Mouse (Mus musculus) A20 (cell line): ENCODE results near the gene Cox4i2.

Source experiments
- DNase-seq: peaks from one replicate; pipeline ENCODE4 v3.0.0-alpha.2; 2011; ENCODE audit warnings: low read depth, low spot score

The Cox4i2 gene

DNA sequence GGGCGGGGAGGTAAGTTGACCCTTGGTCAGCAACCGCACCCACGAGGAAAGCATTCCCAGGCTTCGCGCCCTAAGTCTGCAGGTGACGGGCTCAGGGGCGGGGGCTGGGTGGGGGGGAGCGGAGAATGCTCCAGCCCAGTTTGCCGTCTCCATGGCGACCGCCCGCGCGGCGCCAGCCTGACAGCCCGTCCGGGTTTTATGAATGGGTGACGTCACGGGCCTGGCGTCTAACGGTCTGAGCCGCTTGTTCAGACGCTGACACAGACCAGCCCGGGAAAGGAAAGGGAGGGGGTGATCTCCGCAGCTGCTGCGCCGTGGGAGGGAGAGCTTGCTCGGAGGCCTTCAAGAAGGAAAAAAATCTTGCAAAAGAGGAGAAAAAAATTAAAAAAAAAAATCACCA lies 19.0 kb upstream of the Cox4i2 start:
- DNase-seq, result peak; percentile 84

DNA sequence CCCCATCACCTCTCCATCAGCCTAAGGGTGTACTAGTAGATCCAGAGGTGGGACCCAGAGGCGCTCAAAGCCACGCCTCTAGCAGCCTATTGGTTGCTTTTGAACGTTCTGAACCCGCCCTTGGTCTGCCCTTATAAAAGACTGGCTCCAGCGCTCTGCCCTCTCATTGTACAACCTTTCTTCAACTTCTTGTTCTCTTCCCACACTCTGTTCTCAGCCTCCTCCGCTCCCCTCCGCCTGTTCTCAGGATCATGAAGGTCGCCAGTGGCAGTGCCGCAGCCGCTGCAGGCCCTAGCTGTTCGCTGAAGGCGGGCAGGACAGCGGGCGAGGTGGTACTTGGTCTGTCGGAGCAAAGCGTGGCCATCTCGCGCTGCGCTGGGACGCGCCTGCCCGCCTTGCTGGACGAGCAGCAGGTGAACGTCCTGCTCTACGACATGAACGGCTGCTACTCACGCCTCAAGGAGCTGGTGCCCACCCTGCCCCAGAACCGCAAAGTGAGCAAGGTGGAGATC lies 17.8 kb upstream of the Cox4i2 start, which contains the start of gene Id1:
Gene Id1 (plus strand): TSS at position 162 of the 512 bp plus-strand sequence.
- DNase-seq, result peak; percentile 71

DNA sequence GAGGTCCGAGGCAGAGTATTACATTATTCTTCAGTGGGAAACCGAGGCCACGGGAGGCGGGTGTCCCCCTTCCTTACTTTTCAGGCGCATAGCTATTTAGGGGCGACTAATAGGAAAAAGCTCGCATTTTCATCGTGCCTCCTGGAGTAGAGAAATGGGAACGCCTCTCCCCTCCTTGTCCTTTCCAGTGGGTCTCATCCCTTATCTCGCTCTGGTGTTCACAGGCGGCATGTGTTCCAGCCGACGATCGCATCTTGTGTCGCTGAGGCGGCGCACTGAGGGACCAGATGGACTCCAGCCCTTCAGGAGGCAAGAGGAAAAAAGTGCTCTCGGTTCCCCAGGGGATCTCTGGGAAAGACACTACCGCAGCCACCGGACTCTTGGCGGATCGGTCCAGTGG lies 17.2 kb upstream of the Cox4i2 start:
- no peak for DNase-seq

DNA sequence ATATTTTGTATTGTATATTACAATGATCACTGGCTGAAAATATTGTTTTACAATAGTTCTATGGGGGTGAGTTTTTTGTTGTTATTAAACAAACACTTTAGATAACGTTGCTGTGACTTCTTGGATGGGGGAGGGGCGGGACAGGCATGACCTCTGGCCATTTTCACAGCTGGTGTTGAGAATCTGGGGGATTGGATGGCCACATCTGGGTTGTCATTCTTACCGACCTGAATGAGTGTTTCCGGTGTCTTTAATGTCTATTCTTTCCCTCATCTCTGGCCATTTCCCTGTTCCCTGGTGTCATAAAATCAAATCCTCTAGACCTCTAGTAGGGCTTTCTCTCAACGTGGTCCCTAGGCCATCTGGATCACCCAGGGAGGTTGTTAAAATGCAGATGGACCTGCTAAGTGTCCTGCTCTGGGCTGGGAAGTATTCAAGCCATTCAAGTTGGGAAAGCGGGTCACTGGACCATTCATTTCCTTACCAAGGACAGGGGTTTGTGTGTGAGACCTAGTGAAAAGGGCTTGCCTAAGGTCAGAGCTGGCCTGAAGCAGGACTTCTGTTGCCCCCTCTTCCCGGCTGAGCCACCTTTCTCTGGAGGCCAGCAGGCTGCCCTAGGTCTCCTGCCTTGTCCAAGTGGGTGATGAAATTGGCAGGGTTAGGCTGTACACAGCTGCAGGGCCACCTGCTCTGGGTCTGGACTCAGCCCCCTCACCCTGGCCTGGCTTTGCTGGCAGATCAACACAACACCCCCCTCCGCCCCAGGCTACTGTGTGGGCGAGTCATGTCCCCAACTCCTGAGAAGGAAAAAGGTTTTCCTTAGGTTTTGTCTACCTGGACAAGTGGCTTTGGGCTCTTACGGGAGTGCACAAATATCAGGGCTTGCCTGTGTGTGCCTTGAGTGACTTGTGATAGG lies 16.4 kb upstream of the Cox4i2 start:
- no peak for DNase-seq

DNA sequence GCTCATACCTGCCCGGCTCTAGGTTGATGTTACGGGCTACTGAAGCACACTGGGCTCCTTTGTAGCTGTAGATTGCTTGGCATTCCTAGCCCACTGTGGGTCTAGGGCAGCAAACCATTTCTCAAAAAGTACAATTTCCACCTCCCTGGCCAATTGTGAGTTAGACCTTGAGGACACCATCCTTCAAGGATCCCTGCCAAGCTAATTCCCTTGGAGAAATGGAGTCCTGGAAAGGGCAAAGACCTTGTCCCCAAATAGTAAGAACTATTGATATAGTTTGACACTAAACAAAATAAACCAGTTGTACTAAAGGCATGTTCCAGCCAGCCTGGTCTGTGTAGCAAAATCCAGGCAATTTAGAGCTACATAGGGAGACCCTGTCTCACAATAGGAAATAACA lies 15.6 kb upstream of the Cox4i2 start:
- no peak for DNase-seq

DNA sequence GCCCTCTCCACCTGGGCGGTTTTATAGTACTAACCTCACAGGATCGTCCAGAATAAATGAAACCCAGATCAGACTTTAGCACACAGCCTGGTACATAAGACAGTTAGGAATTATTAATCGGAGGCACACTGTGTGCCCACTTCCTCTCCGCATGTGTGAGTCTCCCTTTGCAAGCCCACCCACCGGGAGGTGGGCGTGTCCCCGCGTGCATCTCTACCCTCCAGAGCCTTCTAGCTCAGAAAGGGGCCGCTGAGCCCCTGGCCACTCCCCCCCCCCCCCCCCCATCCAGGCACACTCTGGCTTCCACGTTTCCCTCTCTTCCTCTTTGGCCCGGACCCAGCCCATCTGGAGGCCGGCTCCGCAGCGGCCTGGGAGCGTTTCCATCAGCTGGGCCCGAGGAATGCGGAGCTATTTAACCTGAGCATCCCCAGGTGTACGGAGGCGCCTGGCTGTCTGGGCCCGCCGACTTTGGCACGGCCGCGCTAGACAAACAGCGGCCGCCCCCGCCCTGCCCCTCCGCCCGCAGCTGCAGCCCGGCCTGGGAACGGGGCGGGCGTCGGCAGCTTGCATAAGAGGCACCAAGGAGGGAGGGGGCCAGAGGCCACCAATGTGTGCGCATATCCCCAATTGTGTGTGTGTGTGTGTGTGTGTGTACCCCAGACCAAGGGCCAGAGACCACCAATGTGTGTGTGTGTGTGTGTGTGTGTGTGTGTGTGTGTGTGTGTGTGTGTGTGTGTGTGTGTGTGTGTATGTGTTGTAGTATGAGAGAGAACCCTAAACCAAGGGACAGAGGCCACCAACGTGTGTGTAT lies 14.7 kb upstream of the Cox4i2 start:
- no peak for DNase-seq

DNA sequence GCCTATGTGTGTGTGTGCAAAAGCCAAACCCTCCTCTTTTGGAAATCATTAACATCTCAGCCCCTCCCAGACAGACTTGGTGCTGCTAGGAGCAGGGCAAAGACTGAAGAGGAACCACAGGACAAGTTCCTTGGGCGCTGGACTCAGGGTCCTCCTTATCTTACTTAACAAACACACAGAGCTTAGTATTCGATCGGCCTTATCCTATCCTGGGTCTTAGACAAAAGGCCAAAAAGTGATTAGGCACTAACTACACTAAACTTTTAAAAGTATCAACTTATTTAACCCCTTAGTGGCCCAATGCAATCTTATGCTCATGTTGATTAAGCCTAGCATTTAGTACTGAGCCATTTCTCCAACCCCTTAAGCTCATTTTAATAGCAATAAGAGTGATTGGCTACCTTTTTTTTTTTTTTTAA lies 14.1 kb upstream of the Cox4i2 start:
- DNase-seq, result no peak

DNA sequence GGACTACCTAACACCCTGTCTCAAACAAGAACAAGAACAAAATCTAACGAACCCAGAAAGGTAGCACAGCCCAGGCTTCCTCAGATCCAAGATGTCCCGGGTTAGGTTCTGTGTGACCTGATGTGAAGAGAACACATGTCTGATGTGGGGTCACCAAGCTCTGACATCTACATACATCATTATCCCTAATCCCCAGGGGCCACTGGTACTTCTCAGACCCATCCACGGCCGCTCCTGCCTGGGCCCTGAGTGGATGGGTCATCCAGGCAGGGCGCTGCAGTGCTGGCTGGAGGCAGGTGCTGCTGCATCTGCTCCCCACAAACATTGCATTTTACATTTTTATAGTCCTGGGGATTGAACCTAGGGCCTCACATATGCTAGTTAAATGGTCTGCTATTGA lies 13.5 kb upstream of the Cox4i2 start:
- DNase-seq, result no peak

DNA sequence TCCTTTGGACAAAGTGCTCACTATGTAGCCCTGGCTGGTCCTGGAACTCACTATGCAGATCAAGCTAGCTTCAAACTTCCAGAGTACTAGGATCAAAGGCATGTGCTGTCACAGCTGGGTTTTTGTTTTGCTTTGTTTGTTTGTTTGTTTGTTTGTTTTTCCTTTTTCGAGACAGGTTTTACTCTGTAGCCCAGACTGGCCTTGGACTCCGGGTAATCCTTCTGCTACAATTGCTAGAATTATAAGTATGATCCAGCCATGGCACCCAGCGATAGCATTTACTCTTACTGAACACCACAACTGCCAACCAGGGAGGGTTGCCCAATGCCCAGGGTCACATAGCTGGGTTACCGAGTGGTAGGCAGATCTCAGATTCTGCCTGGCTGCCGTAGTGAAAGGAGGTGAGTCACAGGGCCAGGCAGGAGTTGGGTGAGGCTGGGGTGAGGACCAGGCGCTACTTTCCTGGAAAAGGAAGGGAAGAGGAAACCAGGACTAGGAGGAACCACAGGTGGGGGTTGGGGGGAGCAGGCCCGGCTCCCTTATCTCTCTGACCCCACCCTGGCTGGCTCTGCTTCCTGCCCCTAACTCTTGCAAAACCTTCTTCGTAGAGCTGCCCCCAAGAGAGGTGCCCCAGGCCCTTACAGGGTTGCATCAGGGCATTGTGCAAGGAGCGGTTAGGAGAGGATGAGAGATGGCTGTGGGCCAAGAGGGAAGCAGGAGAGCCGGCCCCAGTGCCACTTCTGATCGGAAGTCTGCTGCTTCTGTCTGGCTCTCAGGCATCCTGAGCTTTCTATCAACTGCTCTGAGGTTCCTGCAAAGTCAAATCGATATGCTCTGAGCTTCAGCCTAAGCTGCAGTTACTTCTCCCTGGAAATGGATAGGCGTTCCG lies 12.6 kb upstream of the Cox4i2 start:
- no peak for DNase-seq

DNA sequence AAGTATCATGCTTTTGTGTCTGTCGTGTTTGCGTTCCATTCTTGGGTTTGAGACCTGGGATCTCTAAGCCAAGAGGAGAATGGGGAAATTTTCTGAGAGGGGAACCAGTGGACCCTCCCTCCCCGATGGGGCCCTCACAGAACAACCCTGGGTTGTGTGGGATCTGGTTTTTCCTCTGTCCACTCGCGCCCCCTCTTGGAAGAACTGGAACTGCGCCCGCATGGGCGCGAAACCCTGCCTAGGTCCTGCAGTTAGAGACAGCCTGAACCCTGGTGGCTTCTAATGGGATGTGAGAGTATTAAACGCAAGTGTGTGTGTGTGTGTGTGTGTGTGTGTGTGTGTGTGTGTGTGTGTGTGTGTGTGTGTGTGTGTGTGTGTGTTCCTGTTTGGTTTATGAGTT lies 11.5 kb upstream of the Cox4i2 start:
- peak; percentile 75 for DNase-seq

DNA sequence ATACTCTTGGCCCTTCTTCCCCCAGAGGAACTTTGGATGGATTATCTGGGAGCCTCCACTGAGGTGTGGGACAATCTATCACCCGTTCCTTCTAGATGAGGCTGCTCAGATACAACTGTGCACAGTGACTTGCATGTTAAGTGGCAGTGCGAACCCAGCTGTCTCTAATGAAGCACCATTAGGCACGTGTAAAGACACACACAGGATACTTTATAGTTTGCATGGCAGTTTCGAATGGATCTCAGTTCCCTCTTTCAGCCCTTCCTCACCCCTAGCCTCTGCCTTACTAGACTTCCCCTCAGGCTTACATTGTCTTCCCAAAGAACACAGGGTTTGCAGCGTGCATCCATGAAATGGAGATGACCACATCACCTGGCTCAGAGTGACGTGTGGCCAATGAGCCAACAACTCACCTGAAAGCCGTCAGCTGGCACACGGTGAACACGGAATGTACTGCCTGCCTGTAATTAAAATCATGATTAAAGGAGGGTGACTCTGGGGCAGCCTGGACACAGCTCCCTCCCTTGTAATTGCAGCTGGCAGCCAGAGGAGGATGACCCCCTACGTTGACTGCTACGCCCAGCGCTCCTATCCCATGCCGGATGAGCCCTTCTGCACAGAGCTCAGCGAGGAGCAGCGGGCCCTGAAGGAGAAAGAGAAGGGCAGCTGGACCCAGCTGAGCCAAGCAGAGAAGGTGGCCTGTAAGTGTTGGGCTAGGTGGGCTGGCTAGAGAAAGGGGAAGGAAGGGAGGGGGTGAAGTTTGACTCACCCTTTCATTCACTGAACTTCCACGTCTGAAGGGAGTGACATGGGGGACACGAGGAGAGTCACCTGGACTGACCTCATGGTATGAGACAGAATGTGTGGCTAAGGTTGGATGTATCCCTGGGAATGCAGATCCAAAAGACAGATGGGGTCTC lies 2.8 kb downstream of the Cox4i2 start:
- DNase-seq, result peak; percentile 65

DNA sequence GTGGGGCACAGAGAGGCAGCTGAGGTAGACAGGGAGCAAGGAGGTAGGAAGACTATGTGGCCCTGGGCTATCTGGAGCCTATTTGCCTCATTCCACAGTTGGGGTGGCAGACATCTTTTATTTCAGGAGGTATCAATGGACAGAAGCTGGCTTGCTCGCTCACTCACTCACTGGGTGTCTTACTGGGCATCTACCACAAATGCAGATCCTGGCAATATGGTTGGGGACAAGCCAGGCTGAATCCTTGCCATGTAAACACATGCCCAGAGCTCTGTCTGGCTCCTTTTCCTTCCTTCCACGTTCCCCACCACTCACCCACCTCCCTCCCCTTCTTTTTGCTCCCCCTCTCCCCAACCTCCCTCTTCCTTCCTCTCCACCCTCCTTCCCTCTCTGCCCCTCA lies 3.5 kb downstream of the Cox4i2 start:
- no peak for DNase-seq

DNA sequence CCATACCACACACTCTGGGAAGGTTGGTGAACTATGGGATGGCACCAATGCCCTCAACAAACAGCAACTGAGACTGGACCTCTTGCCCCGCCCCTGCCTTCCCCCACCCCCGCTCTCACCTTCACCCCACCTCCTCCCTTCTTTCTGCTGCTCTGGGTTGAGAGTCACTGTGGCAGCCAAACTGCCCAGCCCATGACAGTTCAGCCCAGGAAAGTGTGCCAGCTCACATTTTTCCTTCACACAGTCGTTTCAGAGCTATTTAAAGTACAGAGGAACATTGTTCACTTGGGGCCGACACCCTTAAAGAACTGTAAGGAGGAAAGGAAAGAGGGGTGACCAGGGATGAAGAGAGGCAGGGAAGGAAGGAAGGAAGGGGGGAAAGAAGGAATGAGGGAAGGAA lies 4.4 kb downstream of the Cox4i2 start:
- no peak for DNase-seq

DNA sequence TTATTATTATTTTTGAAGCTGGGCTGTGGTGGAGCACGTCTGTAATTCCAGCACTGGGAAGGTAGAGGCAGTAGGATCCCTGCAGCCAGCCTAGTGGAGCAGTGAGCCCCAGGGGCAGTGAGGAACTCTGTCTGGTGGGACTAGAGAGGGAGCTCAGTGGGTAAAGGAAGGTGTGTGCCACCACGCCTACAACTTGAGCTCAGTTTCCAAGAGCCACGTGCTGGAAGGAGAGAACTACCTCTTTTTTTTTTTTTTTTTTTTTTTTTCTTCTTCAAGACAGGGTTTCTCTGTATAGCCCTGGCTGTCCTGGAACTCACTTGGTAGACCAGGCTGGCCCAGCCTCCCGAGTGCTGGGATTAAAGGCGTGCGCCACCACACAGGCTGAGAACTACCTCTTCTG lies 9.3 kb downstream of the Cox4i2 start:
- DNase-seq, result no peak

DNA sequence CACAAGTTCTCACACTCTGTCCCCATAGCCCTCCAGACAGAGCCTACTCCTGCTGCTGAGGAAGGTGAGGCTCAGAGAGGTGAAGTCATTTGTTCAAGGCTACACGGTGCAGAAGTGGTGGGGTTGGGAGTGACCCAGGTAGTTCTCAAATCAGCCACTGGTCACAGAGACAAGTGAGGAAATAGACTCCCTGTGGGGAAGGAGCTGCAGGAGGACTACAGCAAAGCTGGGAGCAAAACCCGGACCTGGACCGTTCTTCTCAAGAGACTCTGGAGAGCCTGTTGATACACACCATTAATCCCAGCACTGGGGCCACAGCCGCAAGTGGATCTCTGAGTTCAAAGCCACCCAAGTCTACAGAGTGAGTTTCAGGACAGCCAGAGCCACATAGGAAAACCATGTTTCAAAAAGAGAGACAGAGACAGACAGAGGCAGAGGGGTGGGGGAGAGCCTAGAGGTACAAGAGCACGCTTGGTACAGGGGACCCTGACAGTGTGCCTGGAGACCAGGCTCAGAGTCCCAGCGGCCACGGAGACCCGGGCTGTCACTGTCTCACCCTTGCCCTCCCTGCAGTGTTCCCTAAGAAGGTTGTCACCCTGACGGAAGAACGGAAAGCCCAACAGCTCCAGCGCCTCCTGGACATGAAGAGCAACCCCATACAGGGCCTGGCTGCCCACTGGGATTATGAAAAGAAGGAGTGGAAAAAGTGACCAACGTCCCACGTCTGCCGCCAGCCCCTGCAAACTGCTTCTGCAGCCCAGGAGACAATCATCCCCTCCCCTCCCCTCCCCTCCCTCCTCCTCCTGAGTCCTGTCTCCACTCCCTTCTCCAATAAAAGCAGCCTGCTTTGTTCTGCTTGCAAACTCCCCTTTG lies 10.4 kb downstream of the Cox4i2 start:
- DNase-seq, result no peak

DNA sequence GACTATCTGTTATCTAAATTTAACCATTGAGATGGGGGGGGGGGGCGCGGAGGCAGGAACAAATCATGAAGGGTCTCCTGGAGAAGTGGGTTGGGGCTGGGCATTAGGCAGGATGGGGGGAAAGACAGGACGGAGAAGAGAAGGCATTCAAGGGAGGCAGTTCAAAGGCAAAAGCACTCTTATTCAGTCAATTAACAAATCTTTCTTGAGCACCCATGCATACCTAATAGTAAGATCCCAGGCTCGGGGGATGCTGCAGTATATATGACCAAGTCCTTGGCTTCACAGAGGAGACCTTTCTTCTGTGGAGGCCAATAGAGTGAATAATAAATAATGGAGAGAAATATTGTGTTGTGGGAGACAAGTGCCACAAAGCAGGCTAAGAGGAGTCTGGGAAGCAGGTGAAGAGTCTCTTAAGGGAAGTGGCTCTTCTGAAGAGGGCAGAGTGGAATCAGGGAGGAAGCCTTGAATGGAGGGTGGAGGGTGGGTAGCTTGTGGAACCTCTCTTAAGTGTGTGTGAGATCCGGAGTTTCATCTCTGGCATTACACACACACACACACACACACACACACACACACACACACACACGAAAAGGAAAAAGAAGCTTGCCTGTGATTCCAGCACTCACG lies 11.2 kb downstream of the Cox4i2 start:
- DNase-seq, result no peak

DNA sequence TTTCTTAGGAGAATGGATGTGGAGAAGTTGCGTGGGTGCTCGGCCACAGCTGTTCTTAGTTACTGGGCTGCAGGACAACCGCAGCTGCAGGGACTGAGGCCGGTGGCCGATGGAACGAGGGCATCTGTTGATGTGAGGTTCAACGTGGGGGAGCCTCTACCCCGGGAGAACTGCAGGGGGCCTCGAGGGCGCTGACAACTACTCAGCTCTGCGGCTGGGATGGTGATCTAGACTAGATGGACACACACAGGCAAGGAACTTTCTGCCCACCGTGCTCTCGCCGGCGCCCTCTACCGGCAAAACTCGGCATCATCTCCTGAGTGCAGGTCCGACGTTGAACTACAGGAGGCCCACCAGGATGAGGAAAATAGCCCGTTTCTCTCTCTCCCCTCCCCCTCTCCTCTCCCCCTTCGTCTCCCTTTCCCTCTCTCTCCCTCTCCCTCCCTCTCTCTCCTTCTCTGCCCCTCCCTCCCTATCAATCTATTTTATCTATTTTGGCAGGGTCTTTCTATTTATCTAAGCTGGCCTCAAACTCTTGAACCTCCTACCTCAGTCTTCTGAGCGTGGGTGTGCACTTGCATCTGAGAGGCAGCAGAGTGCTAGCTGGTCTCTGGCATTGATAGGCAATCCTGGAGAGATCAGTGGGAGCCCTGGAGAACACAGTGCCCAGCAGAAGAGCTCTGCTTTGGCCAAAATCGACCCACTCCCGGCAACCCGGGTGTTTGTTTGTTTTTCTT lies 12.6 kb downstream of the Cox4i2 start:
- peak; percentile 75 for DNase-seq

DNA sequence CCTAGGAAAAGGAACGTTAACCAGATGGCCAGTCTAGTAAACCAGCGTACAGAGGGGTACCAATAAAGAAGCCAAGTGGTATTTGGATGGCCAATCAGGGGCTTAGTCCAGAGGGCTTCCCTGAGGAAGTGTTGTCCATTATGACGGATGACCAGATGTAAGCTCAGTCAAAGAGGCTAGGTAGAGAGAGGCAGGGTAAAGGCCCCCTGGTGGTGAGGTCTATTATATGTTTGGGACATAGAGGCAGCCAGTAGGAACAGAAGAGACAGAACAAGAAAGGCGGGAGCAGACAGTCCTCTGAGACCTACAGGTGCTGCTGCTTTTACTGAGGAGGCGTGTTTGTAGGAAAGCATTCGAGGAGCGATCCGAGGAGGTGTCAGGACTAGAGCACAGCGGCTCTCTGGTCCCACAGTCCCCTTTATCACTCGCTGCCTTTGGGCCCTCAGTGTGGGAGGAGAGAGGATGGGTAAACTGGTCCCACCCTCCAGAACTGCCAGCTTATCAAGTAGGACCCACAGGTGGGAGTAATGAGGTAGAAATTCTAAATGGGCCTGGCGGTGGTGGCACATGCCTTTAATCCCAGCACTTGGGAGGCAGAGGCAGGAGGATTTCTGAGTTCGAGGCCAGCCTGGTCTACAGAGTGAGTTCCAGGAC lies 13.8 kb downstream of the Cox4i2 start:
- DNase-seq, result peak; percentile 65
